Mouse (Mus musculus) kidney, postnatal 4 days (tissue): ENCODE measurements around the gene Dmrtc1a.
A peak's percentile ranks its signal among the peaks of the same experiment; 100 is the strongest.
"Not testable (repeated sequence)": the region's sequence is repeated elsewhere in the genome, so short reads cannot be mapped to it uniquely, and the experiment has no call there.

Experiments used
- DNase-seq, 2 experiments: peaks; one replicate each; pipeline ENCODE4 v3.0.0; 2021; ENCODE audit warnings: mixed read lengths in 2 of 2

Dmrtc1a gene

GRCm38 (mm10) chrX:102908587-102908986 is at the start of gene Dmrtc1a, which contains the start of gene 1700011M02Rik:
TSS of gene Dmrtc1a (minus strand) at chrX:102908687.
TSS of gene 1700011M02Rik (plus strand) at chrX:102908905.
- not testable (repeated sequence) for DNase-seq

GRCm38 (mm10) chrX:102950136-102950535 is 41.6 kb upstream of the Dmrtc1a start:
- DNase-seq = not testable (repeated sequence)

DNA sequence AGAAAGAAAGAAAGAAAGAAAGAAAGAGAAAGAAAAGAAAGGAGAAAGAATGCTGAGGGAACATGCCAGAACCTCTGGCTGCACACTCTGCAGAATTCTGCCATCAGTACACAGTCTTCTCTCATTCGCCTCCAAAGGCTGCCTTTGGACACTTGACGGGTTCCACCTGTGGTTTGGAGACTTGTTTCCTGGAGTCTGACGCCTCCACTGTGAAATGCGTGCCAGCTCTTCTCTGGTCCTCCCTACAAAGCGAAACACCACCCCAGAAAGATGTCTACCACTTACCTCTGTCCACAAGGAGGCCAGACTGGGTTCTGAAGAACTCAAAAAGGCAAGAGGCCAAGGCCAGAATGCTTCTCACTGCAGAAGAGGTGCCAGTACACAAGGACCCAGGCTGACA is 28.3 kb upstream of the Dmrtc1a start:
- DNase-seq = peak; percentile 10 to 21

DNA sequence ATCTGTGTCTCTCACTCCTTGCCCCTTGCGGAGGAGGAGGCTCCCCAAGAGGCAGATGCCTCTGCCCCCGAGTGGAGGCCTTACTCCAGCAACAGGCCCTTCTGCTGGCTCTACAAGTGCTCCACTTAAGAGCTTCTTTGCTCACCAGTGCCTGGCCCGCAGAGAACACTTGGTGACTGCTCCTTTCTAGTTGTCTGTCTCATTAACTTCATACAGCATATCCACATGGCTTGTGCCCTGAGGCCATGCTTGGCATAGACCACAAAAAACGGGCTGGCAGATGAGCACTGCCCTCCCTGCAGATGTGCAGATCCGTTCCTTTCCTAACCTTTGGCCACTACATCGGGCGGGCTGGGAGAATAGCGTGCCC is 25.9 kb upstream of the Dmrtc1a start:
- no peak for DNase-seq

DNA sequence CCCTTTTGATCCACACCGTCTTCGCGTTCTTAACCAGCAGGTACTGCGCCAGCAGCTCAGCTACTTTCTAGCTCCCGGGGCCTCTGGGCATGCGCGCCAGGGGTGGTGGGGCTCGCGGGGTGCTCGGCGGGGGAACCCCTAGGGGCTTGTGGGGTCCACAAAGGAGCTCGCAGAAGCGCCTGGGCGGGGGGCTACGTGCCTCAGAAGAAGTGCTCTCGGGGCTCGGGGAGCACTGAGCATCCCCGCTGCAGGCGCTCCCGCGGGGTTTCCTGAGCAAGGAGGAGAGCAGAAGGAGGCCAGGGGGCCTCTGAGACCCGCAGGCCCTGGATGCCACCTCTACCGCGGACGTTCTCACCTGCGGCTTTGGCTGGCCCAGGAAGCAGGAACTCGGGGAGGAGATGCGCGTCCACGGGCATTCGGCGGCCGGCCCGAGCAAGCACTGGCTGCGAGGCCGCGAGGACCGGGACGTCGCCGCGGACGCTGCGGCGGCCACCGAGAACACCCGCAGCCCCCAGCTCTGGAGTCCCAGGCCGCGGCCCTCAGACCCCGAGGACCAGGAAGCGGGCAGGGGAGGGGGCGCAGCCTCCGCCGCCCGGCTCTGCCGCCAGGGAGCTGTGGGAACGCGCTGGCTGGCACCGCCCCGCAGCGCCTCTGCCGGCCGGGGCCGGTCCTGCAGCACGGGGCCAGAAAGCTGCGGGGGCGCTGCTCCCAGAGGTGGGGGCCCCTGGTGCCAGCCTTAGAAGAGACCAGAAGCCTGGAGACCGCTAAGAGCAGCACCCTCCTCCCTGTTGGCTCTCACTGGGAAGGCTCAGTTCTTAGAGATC is 25.3 kb upstream of the Dmrtc1a start:
- peak; percentile 61 to 71 for DNase-seq

DNA sequence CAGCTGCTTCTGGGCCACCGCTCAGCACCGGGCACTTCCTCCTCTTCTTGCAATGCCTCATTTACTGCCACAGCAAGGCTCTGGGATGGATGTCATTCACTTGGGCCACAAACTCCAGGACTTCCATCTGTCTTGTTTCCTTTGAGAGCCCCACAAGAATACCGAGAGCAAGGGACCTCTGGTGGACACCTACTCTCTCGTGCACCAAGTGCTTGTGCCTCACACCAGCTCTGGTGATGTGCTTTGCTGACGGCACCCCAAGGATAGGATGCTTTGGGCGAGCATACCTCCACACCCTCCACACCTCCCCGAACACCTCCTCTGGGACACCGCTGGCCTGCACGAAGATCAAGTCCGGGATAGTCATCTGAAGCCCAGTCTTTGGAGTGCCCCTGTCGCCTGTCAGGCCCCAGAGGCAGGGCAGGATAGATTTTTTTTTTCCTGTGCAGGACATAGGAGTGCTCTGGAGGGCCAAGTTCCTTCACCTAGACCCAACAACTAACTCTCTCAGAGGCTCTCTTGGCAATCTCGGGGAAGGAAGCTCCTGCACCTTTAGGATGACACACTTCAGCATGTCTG is 24.6 kb upstream of the Dmrtc1a start:
- peak in 1 of 2 experiments; percentile 2 for DNase-seq

DNA sequence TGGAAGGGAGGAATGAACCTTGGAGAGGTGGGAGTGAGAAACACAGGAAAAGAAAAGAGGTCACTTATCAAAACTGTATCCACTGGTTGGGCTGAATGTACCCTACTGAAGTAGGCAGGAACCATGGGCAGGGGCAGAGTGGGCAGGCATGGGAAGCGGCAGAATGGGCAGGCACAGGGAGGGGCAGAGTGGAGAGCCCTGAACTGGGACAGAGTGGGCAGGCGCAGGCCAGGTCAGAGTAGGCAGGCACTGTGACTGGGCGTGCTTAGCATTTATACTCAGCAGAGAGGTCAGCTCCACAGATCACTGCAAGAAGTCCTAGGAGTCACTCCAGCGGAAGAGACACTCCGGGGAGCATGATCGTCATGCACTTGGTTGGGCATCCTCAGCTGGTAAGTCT is 19.6 kb upstream of the Dmrtc1a start, which contains the start of gene 1700018G05Rik:
TSS of gene 1700018G05Rik (plus strand) at position 301 of the 400 bp plus-strand sequence.
- DNase-seq = not testable (repeated sequence)

DNA sequence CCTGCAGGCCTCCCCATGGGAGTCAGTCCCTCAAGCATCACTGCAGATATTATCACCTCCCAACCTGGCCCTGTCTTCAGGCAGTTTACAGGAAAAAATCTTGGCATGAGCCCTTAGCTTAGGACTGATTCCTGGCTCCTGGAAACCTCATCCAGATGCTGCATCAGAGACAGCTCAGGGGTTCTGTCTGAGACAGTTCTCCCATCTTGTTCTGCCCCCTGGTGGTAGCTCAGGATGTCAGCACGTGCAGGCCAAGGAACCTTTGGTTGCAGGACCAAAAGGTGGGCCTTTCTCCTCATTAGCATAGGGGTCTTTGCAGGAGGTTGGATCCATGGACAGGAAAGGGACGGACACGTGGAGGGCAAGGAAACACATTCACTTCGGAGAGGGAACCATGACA is 18.2 kb upstream of the Dmrtc1a start:
- DNase-seq = peak; percentile 52 to 56

DNA sequence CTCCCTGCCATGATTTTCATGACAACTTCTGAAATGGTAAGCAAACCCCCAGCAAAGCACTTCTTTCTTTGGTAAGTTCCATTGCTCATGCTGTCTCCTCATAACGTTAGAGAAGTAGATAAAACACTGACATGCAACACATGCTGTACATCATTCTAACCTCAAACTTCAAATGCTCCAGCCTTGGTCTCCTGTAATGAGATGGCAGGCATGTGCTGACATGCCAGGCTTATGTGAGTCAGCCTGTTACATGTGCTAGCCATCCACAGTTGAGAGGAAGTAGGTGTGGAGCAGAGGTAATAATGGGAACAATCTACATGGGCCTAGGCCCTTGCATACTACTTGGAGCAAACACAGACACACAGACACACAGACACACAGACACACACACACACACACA is 6.3 kb upstream of the Dmrtc1a start:
- not testable (repeated sequence) for DNase-seq

GRCm38 (mm10) chrX:102867871-102868270 is 40.6 kb downstream of the Dmrtc1a start, which contains the start of gene 1700031F05Rik:
TSS of gene 1700031F05Rik (minus strand) at chrX:102867971.
- no peak for DNase-seq

GRCm38 (mm10) chrX:102854516-102854915 is 54.0 kb downstream of the Dmrtc1a start, which contains the start of gene Dmrtc1c2:
TSS of gene Dmrtc1c2 (minus strand) at chrX:102854616.
- DNase-seq = not testable (repeated sequence)
